Mouse (Mus musculus): ENCODE data around the gene Ctnnd2. TPM values are rescaled to one million over a fixed set of nuclear protein-coding genes. Genes with fewer than 3 reads are reported as not detected.

Ctnnd2 gene
- polyA plus RNA-seq, 1 experiment = 0.02 TPM

DNA sequence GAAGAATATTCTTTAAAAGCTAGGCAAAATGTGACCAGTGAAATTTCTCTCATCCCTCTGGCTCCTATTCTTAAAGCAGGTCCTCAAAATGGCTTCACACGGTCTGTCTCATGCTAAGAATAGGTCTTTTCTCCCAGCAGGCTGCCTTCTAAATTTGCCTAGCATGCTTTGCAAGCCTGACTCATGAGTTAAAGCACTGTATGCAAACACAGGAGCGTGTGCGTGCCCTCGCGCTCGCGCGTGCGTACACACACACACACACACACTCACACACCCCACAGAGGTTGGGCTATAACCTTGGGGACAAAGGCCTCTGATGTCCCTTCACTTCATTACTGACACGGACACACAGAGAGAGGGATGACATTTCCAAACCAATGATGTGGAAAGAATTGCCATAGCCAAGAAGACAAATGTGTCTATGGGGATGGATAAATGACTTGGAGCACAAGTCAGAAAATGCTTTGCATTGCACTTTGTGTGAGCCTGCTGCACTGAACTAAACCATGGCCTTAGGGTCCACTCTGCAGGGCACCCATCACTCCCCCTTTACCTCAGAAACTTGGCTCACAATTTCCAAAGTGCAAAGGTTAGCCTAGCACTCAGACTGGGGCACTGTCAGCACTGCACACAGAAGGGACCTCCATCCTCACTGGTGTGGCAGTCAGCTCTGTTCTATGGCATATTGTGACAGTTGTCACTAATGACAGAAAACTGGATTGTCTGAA, 536.8 kb downstream of the Ctnnd2 start:
- H3K4me3 ChIP-seq = no peak overlapping the region
- H3K4me2 ChIP-seq (ENCODE audit: low read depth) = no peak overlapping the region
- H3K79me2 ChIP-seq (ENCODE audit: control insufficient read depth, insufficient read depth) = no peaks in the 10 kb centered on the region
- H3ac ChIP-seq (ENCODE audit: control insufficient read depth, insufficient read length) = no peak overlapping the region
- H3K36me3 ChIP-seq (ENCODE audit: control insufficient read depth, insufficient read depth) = no peaks in the 10 kb centered on the region
- no peaks in the 10 kb centered on the region for H3K27me3 ChIP-seq (ENCODE audit: control insufficient read depth, insufficient read depth, insufficient read length)
- TF ChIP-seq MYOD1 (IDR thresholded peaks at IDR 0.05; ENCODE audit: control insufficient read depth in 1 of 3, insufficient read length in 2 of 3, low read depth in 2 of 3) (no peak), MAX (IDR thresholded peaks at IDR 0.05; ENCODE audit: low read depth) (no peak), CEBPB (IDR thresholded peaks at IDR 0.05; ENCODE audit: insufficient read depth, poor library complexity, severe bottlenecking) (no peak), USF1 (IDR thresholded peaks at IDR 0.05; ENCODE audit: low read depth) (no peak), POLR2A (IDR thresholded peaks at IDR 0.05; ENCODE audit: insufficient read length, low read depth) (no peak), REST (IDR thresholded peaks at IDR 0.05; ENCODE audit: insufficient read depth, insufficient read length) (no peak)

DNA sequence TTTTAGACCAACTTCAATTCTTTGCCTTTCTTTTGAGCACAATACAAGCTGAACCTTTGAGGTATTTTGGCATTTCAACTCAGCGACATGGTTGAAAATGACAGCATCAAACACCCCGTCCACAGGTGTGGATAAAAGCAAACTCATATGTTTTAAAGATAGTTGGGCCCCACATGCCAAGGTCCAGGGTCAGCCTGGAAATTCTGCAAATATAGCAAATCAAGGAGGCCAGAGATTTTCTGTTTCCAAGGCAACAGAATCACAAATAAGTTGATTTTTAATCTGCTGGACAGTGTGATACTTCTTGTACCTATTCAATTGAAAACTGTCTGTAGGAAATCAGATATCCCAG, 537.3 kb downstream of the Ctnnd2 start:
- H3K27me3 ChIP-seq (ENCODE audit: control insufficient read depth, insufficient read depth, insufficient read length) = no peaks in the 10 kb centered on the region
- no peaks in the 10 kb centered on the region for H3K36me3 ChIP-seq (ENCODE audit: control insufficient read depth, insufficient read depth)
- no peak overlapping the region for H3ac ChIP-seq (ENCODE audit: control insufficient read depth, insufficient read length)
- TF ChIP-seq MYOG (IDR thresholded peaks at IDR 0.05; ENCODE audit: control insufficient read depth in 1 of 3, insufficient read depth in 1 of 3, insufficient read length in 2 of 3, low read depth in 2 of 3) (no peak), POLR2A (IDR thresholded peaks at IDR 0.05; ENCODE audit: insufficient read length, low read depth) (no peak), POLR2AphosphoS2 (IDR thresholded peaks at IDR 0.05; ENCODE audit: insufficient read length, low read depth) (no peak), CEBPB (IDR thresholded peaks at IDR 0.05; ENCODE audit: insufficient read depth, poor library complexity, severe bottlenecking) (no peak), SRF (IDR thresholded peaks at IDR 0.05; ENCODE audit: control insufficient read depth, insufficient read length, low read depth) (no peak), TCF12 (IDR thresholded peaks at IDR 0.05; ENCODE audit: insufficient read depth, poor library complexity, severe bottlenecking) (no peak), MYOD1 (IDR thresholded peaks at IDR 0.05; ENCODE audit: control insufficient read depth in 1 of 3, insufficient read length in 2 of 3, low read depth in 2 of 3) (no peak), REST (IDR thresholded peaks at IDR 0.05; ENCODE audit: insufficient read depth, insufficient read length) (no peak), MAX (IDR thresholded peaks at IDR 0.05; ENCODE audit: low read depth) (no peak), USF1 (IDR thresholded peaks at IDR 0.05; ENCODE audit: low read depth) (no peak), E2F4 (IDR thresholded peaks at IDR 0.05; ENCODE audit: insufficient read depth) (no peak), TCF3 (IDR thresholded peaks at IDR 0.05; ENCODE audit: insufficient read length, low read depth) (no peak)
- H3K4me2 ChIP-seq (ENCODE audit: low read depth) = no peak overlapping the region
- H3K4me3 ChIP-seq = no peak overlapping the region
- no peaks in the 10 kb centered on the region for H3K79me2 ChIP-seq (ENCODE audit: control insufficient read depth, insufficient read depth)

DNA sequence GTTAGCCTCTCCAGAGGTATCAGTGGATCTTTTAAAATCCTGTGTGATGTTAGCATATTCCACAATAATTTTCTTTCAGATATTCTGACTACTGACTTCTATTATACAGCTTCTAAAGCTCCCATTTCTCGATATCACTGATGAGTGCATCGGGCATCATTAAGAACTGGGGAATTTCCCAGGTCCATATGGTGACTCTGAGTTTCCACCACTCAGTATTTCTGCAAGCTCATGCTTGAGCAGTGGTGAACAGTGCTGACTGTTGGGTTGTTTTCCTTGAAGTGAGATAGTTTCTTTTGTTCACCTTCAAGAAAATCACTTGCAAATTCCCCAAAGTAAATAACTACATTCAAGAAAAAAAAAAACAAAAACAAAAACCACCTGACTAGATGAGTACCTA, 542.4 kb downstream of the Ctnnd2 start:
- TF ChIP-seq REST (IDR thresholded peaks at IDR 0.05; ENCODE audit: insufficient read depth, insufficient read length) (no peak), E2F4 (IDR thresholded peaks at IDR 0.05; ENCODE audit: insufficient read depth) (no peak), SRF (IDR thresholded peaks at IDR 0.05; ENCODE audit: control insufficient read depth, insufficient read length, low read depth) (no peak), USF1 (IDR thresholded peaks at IDR 0.05; ENCODE audit: low read depth) (no peak), MAX (IDR thresholded peaks at IDR 0.05; ENCODE audit: low read depth) (no peak)
- H3K27me3 ChIP-seq (ENCODE audit: control insufficient read depth, insufficient read depth, insufficient read length) = no peaks in the 10 kb centered on the region

DNA sequence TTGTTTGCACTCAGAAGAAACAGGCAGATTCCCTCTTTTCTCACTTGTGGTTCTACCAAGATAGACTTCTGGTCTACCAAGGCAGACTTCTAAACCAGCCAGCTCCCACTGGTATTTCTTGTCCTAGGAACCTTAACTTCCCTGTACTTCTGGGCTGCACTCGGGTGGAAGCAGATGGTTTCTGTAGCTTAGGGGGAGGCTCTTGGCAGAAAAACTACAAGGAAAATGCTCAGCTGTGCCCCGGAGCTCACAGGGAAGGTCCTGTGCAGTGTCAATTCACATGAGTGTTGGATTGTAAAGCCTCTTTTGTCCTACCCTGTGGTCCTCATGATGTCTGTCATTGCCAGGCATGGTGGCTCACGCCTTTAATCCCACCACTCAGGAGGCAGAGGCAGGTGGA, 546.4 kb downstream of the Ctnnd2 start:
- no peak overlapping the region for H3K4me2 ChIP-seq (ENCODE audit: low read depth)

More for the DNA sequence above, 542.4 kb downstream of the Ctnnd2 start:
- H3K79me2 ChIP-seq (ENCODE audit: control insufficient read depth, insufficient read depth) = no peaks in the 10 kb centered on the region
- H3ac ChIP-seq (ENCODE audit: control insufficient read depth, insufficient read length) = no peak overlapping the region
- no peak overlapping the region for H3K4me3 ChIP-seq
- no peaks in the 10 kb centered on the region for H3K36me3 ChIP-seq (ENCODE audit: control insufficient read depth, insufficient read depth)
- no peak overlapping the region for H3K4me2 ChIP-seq (ENCODE audit: low read depth)

DNA sequence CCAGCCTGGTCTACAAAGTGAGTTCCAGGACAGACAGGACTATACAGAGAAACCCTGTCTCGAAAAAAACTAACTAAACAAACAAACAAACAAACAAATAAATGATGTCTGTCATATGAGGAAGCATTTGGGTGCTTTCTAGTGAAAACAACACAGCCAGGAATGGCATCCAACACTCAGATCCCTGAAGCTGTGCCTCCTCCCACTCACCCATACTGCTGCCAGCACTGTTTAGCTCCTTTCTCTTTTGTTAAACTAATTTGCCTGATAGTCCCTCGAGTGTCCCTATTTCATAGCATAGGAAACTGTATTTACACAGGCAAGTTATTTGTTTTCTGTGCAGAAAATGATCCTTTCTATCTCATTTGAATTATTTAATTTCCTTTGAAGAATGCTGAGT, 546.8 kb downstream of the Ctnnd2 start:
- H3K4me2 ChIP-seq (ENCODE audit: low read depth) = no peak overlapping the region
- H3K4me3 ChIP-seq = no peak overlapping the region
- TF ChIP-seq SRF (IDR thresholded peaks at IDR 0.05; ENCODE audit: control insufficient read depth, insufficient read length, low read depth) (no peak), MYOD1 (IDR thresholded peaks at IDR 0.05; ENCODE audit: control insufficient read depth in 1 of 3, insufficient read length in 2 of 3, low read depth in 2 of 3) (no peak), MAX (IDR thresholded peaks at IDR 0.05; ENCODE audit: low read depth) (no peak), POLR2A (IDR thresholded peaks at IDR 0.05; ENCODE audit: insufficient read length, low read depth) (no peak), CEBPB (IDR thresholded peaks at IDR 0.05; ENCODE audit: insufficient read depth, poor library complexity, severe bottlenecking) (no peak)
- H3K36me3 ChIP-seq (ENCODE audit: control insufficient read depth, insufficient read depth) = no peaks in the 10 kb centered on the region
- H3ac ChIP-seq (ENCODE audit: control insufficient read depth, insufficient read length) = no peak overlapping the region
- no peaks in the 10 kb centered on the region for H3K79me2 ChIP-seq (ENCODE audit: control insufficient read depth, insufficient read depth)
- H3K27me3 ChIP-seq (ENCODE audit: control insufficient read depth, insufficient read depth, insufficient read length) = no peaks in the 10 kb centered on the region

More for the DNA sequence above, 546.4 kb downstream of the Ctnnd2 start:
- Histone ChIP-seq H3K79me2 (ENCODE audit: control insufficient read depth, insufficient read depth) (no peaks in the 10 kb centered on the region), H3K4me3 (no peak overlapping the region), H3K27me3 (ENCODE audit: control insufficient read depth, insufficient read depth, insufficient read length) (no peaks in the 10 kb centered on the region), H3K36me3 (ENCODE audit: control insufficient read depth, insufficient read depth) (no peaks in the 10 kb centered on the region), H3ac (ENCODE audit: control insufficient read depth, insufficient read length) (no peak overlapping the region)
- TF ChIP-seq REST (IDR thresholded peaks at IDR 0.05; ENCODE audit: insufficient read depth, insufficient read length) (no peak), TCF3 (IDR thresholded peaks at IDR 0.05; ENCODE audit: insufficient read length, low read depth) (no peak), MYOG (IDR thresholded peaks at IDR 0.05; ENCODE audit: control insufficient read depth in 1 of 3, insufficient read depth in 1 of 3, insufficient read length in 2 of 3, low read depth in 2 of 3) (no peak), USF1 (IDR thresholded peaks at IDR 0.05; ENCODE audit: low read depth) (no peak), TCF12 (IDR thresholded peaks at IDR 0.05; ENCODE audit: insufficient read depth, poor library complexity, severe bottlenecking) (no peak), POLR2AphosphoS2 (IDR thresholded peaks at IDR 0.05; ENCODE audit: insufficient read length, low read depth) (no peak), POLR2A (IDR thresholded peaks at IDR 0.05; ENCODE audit: insufficient read length, low read depth) (no peak), MYOD1 (IDR thresholded peaks at IDR 0.05; ENCODE audit: control insufficient read depth in 1 of 3, insufficient read length in 2 of 3, low read depth in 2 of 3) (no peak), E2F4 (IDR thresholded peaks at IDR 0.05; ENCODE audit: insufficient read depth) (no peak), CEBPB (IDR thresholded peaks at IDR 0.05; ENCODE audit: insufficient read depth, poor library complexity, severe bottlenecking) (no peak), SRF (IDR thresholded peaks at IDR 0.05; ENCODE audit: control insufficient read depth, insufficient read length, low read depth) (no peak), MAX (IDR thresholded peaks at IDR 0.05; ENCODE audit: low read depth) (no peak)
